Mouse (Mus musculus) duodenum, adult 2 months (tissue): ENCODE measurements around the gene Heatr3. TPM values are rescaled to one million over a fixed set of nuclear protein-coding genes. Genes with fewer than 3 reads are reported as not detected.

Experiments used
- polyA plus RNA-seq: library from polyadenylated mRNA; depleted of rRNA; stranded (reverse); fragments of >200 nt; gene quantifications from 2 replicates; pipeline ENCODE4 v1.2.3, GENCODE M21; 2012; ENCODE audit warnings: low replicate concordance; rRNA removed

Gene Heatr3
- 3.8 and 4.0 TPM in 2 replicates for polyA plus RNA-seq

GRCm38 (mm10) chr8:88137748-88138484 lies at the start of gene Heatr3:
TSS of gene Heatr3 (plus strand) at chr8:88137855.

DNA sequence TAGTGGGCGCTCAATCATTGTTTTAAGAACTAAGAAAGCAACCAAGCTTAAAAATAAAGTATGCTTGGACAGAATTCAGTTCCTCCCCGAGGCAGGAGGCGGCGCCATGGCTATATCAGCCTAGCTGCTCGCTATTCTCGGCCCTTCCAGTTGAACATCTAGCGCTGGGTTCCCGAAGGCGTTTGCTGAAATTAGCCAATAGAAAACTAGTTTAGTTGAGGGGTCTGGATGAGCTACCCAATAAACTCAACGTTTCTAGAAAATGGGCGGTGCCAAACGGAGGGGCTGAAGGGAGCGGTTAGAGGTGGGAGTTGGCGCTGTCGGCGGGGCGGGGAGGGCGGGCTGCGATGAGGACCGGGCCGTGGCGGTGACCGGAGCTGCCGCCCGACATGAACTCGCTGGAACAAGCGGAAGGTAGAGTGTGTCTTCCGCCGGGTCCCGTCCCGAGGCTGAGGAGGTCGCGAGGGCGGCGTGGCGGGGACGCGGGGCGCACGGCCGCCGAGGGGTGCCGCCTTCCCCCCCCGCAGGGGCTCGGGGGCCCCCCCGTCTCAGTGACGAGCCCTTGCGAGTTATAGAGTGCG lies 19.1 kb upstream of the Heatr3 start, which contains the start of gene Cnep1r1:
TSS of gene Cnep1r1 (plus strand) at position 314 of the 581 bp plus-strand sequence.

DNA sequence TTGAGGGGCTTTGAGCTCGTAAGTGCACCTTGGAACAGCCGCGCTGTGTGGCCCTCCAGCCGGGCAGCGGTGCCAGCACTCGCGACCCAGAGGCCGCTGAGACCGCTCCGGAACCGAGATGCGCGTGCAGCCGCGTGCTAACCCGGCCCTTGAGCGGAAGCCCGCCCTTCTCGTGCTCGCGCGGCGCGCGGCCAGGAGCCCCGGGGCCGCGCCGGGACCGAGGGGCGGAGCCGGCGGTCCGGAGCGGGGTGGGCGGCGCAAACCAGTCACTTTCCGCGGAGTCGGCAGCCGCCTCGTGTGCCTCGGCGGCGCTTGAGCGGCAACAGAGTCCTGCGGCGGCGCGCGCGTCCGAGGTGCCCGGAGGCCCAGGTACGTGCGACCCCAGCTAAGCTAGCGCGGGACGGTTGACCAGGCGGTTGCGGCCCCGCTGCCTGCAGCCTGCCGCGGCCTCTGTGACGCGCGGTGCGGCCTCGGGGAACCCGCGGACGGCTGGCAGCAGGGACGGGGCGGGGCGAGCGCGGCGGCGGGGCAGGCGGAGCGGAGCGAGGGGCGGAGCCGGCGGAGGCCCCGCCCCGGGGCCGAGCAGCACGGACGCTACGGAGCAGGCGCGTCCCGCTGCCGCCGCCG lies 61.4 kb downstream of the Heatr3 start, which contains the start of gene Tent4b:
TSS of gene Tent4b (plus strand) at position 269 of the 627 bp plus-strand sequence.

Other genes with a start within 250 kb of the Heatr3 start
- gene Zfp423, start 178.3 kb upstream of the Heatr3 start, polyA plus RNA-seq, result 1.8 TPM in 2 replicates
- 5.1 and 6.2 TPM in 2 replicates for gene Cnep1r1, start 19.1 kb upstream of the Heatr3 start, polyA plus RNA-seq
- gene Tent4b, start 61.4 kb downstream of the Heatr3 start, polyA plus RNA-seq, result 10.0 and 12.6 TPM in 2 replicates
- 3.6 and 4.2 TPM in 2 replicates for gene Adcy7, start 134.5 kb downstream of the Heatr3 start, polyA plus RNA-seq
- 8.0 and 9.5 TPM in 2 replicates for gene Brd7, start 224.3 kb downstream of the Heatr3 start, polyA plus RNA-seq